Mouse (Mus musculus) cerebellum, adult 2 months (tissue): ENCODE measurements around the gene Usp54. TPM values are rescaled to one million over a fixed set of nuclear protein-coding genes. Genes with fewer than 3 reads are reported as not detected.
A peak's percentile ranks its signal among the peaks of the same experiment; 100 is the strongest.

Experiments
- DNase-seq, 2 experiments: peaks; one replicate each; pipeline ENCODE4 v3.0.0; 2021
- H3K27ac ChIP-seq: fragments of 200-500 bp; 2 replicates; pipeline ENCODE4 v1.5.1; 2012; ENCODE audit warnings: low read length, control low read depth, inconsistent platforms; ENCODE audit not compliant: insufficient read depth
- H3K27me3 ChIP-seq: fragments of 200-500 bp; 2 replicates; pipeline ENCODE4 v1.6.1; 2012; ENCODE audit warnings: inconsistent platforms, mild to moderate bottlenecking, low read length, moderate library complexity; ENCODE audit not compliant: control insufficient read depth, insufficient read depth
- H3K4me1 ChIP-seq: fragments of 200-500 bp; 2 replicates; pipeline ENCODE4 v1.6.1; 2011; ENCODE audit warnings: low read length; ENCODE audit not compliant: control insufficient read depth, insufficient read depth
- H3K4me3 ChIP-seq: fragments of 200-500 bp; replicated peaks from 2 replicates; pipeline ENCODE3; 2011; ENCODE audit warnings: mild to moderate bottlenecking, low read depth, low read length, control low read depth; ENCODE audit not compliant: insufficient read depth
- CTCF ChIP-seq: fragments of 200-500 bp; IDR thresholded peaks from 2 replicates; pipeline ENCODE4 v1.5.1; 2011; ENCODE audit warnings: low read depth, mild to moderate bottlenecking, control low read depth, low read length, moderate library complexity, borderline replicate concordance; ENCODE audit not compliant: insufficient read depth
- POLR2A ChIP-seq: fragments of 200-500 bp; IDR thresholded peaks from 2 replicates; pipeline ENCODE4 v1.6.1; 2011; ENCODE audit warnings: low read length, control low read depth, borderline replicate concordance; ENCODE audit not compliant: insufficient read depth
- WGBS: fragments of 180-500 bp; shearing (Covaris S2); methylation state at CpG from one replicate; pipeline ENCODE4 v1.1.7; 2018; 5-methylcytosine and 5-hydroxymethylcytosine counted together
- polyA plus RNA-seq: library from polyadenylated mRNA; depleted of rRNA; stranded (reverse); fragments of >200 nt; gene quantifications from 2 replicates; pipeline ENCODE4 v1.2.3, GENCODE M21; 2012

Gene Usp54
- polyA plus RNA-seq, 1 experiment, result 63.1 TPM

DNA sequence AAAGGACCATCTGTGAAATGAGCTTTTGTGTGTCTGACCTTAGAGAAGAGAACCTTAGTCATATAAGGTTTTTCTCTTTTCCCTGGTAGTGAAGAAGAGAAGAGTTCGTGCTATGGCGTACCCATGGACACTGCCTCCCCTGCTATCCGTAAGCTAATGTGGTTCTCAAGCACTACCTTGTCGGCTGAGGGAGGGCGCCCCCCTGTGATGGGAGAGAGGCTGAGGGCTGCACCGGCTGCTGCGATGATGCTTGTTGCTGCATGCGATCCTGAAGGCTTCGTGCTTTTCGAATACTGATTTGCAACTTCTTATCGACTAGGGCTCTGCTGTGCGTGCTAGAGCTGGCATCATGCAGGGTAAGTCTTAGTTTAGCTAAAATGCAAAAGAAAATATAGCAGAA, 76.2 kb downstream of the Usp54 start:
- TF ChIP-seq POLR2A (no peak), CTCF (no peak)
- 68% methylated on average over 12 of the region's 12 CpGs for WGBS
- H3K4me3 ChIP-seq, result no peak overlapping the region
- no peak for DNase-seq
- H3K27me3 ChIP-seq, result no peaks in the 10 kb centered on the region
- H3K4me1 ChIP-seq, result no peaks in the 10 kb centered on the region
- no peak overlapping the region for H3K27ac ChIP-seq

DNA sequence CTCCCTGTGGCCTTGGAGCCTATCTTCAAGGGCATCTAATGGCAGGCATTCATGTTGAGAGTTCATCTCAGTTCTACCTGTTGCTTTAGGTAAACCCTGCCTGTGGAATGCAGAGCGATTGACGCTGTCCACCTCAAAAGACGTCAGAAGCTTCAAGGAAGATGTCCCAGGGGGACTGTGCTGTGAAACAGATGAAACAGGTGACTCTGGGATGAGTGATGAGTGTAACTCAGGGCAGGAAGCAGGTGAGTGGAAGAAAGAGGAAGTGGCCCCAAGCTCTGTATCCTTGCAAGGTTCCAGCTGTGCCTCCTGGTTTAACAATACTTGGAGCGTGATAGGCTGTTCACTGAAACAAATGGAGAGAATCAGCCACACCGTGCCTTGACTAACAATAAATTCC, 79.0 kb downstream of the Usp54 start:
- Histone ChIP-seq H3K27ac (no peak overlapping the region), H3K27me3 (no peaks in the 10 kb centered on the region), H3K4me3 (no peak overlapping the region), H3K4me1 (no peaks in the 10 kb centered on the region)
- DNase-seq, result no peak
- TF ChIP-seq POLR2A (no peak), CTCF (no peak)
- WGBS, result 87% methylated on average over 5 of the region's 5 CpGs

DNA sequence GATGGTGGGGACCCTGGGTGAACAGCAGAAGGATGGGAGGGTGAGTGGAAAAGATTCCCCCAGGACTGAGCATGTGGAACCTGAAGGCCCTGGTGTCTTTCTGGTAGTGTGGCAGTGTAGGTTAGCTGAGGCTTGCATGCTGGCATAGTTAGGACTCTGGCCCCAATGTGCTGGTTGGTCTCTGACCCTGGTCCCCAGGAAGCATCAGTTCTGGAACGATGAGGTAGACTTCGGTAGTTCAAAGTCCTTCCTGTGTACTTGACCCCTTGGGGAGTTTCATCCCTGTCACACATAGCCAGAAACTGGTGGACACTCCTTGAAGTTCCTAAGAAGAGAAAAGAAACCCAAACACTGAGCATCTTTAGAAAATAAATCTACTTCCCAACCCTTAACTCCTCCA, 90.7 kb downstream of the Usp54 start:
- TF ChIP-seq CTCF (no peak), POLR2A (no peak)
- H3K27ac ChIP-seq, result no peak overlapping the region
- 89% methylated on average over 2 of the region's 2 CpGs for WGBS
- H3K4me3 ChIP-seq, result no peak overlapping the region
- DNase-seq, result no peak
- no peaks in the 10 kb centered on the region for H3K4me1 ChIP-seq
- H3K27me3 ChIP-seq, result no peaks in the 10 kb centered on the region

DNA sequence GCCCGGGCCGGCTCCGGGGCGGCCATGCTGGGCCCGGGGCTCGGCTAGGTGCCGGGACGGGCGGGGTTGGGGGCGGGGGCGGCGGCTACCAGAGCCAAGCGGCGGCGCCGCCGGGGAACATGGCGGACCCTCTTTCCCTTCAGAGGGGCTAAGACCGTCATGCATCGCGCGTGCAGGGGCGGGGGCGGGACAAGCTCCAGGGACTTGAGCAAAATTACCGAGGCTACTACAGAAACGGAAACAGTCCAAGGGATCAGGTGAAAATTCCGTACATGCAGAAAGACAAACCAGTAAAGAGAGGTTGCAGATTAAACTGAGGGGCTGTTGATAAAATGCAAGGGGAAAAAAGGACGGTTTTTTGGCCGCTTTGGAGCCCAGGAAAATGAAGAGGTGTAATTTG, 94.4 kb downstream of the Usp54 start, which contains the start of gene Ppp3cb:
Ppp3cb (minus strand) TSS at position 159 of the 400 bp plus-strand sequence.
- Histone ChIP-seq H3K4me1 (no peaks in the 10 kb centered on the region; the same call in 1 of the 2 replicates), H3K4me3 (peak within 1 kb of the TSS; percentile 90), H3K27me3 (no peaks in the 10 kb centered on the region), H3K27ac (peak within 1 kb of the TSS; percentile 37)
- TF ChIP-seq POLR2A (peak; percentile 46; the same call in 1 of the 2 replicates), CTCF (no peak)
- DNase-seq, result peak; percentile 81 to 83
- under 1% methylated on average over 29 of the region's 29 CpGs for WGBS

DNA sequence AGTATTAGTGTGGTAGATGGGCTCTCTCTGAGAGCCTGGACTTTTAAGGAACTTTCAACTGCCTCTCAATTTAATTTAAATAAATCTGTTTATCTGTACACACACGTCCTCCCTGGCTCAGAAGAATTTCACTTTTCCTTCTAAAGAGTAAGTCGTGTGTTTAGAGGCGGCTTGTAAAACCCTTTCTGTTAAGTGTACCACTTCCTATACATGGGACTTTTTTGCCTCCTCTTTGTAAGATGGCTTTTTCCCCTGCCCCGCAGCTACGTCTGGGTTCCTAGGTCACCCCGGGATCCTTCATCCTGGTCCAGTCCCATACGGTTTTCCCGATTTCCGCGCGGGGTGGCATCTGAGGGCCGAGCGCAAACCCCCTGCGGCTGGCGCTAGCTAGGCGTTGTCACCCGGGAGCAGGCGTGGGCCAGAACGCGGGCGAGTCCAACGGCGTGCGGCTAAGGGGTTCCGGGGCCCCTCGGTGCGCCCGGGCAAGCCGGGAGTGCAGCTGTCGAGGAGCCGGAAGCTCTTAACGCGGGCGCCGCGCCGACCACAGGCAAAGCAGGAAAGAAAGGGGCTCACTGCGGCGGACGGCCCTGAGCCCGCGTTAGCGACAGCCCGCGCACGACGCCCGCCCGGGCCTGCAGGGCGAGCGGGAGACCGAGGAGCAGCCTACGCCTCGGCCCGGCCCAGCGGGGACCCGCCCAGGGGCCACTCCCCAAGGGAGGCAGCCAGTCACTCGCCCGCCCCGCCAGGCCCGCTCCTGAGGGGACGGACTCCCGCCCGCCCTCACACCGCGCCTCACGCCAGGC, 95.1 kb downstream of the Usp54 start:
- peak; percentile 81 for DNase-seq
- 1% methylated on average over 65 of the region's 67 CpGs for WGBS
- Histone ChIP-seq H3K27ac (peak overlapping the region; percentile 37), H3K27me3 (no peaks in the 10 kb centered on the region), H3K4me1 (no peaks in the 10 kb centered on the region; the same call in 1 of the 2 replicates), H3K4me3 (peak overlapping the region; percentile 90)
- no peak; the same call in 1 of the 2 replicates for TF ChIP-seq POLR2A
- no peak for TF ChIP-seq CTCF

DNA sequence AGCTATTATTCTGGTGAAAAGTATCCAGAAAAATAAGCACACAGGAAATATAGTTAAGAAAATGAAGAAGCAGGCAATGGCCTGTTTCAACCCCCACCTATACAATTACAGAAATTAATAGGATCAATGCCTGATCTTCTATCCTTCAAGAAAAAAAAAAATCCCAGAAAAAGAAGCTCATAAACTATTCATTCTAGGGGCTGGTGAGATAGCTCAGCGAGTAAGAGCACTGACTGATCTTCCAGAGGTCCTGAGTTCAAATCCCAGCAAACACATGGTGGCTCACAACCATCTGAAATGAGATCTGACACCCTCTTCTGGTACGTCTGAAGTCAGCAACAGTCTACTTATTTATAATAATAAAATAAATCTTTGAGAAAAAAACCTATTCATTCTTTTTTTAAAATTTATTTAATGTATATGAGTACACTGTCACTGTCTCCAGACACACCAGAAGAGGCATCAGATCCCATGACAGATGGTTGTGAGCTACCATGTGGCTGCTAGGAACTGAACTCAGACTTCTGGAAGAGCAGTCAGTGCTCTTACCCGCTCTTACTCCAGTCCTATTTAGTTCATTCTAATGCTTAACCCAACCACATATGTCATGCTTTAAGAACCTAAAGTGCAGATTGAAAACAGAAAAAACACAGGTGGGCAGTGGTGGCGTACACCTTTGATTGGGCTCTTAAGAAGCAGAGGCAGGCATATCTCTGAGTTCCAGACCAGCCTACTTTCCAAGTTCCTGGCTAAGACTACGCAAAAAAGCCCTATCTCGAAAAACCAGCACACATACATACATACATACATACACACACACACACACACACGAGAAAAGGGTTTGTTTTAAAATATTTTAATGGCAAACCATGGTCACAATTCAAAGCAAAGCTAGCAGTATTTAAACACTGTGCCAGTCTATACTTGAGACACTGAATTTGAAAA, 96.1 kb downstream of the Usp54 start:
- Histone ChIP-seq H3K4me3 (peak overlapping the region; percentile 49), H3K4me1 (no peaks in the 10 kb centered on the region; the same call in 1 of the 2 replicates), H3K27me3 (no peaks in the 10 kb centered on the region), H3K27ac (no peak overlapping the region)
- TF ChIP-seq POLR2A (no peak), CTCF (no peak)
- no peak for DNase-seq
- WGBS, result 42% methylated on average over 7 of the region's 7 CpGs

DNA sequence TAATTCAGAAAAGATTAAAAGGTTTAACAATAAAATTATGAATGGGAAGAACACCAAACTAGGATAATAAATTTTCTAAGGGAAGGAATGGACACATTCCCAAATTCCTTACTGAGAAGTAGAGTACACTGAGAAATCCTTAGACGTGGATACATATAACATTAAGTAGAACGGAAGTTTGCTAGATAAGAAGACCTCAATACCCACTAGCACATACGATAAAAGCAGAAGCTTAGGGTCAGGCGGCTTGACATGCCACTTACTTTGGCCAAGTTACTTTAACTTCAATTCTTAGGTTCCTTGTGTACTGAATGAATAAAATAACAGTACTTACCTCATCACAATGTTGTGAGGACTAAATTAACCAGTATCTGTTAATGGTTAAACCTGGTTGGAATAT, 111.2 kb downstream of the Usp54 start:
- no peak for DNase-seq
- Histone ChIP-seq H3K4me1 (no peaks in the 10 kb centered on the region), H3K4me3 (no peak overlapping the region), H3K27ac (no peak overlapping the region), H3K27me3 (no peaks in the 10 kb centered on the region)
- WGBS, result 94% methylated on average over 4 of the region's 4 CpGs
- TF ChIP-seq POLR2A, result no peak
- TF ChIP-seq CTCF, result no peak
